In genomic region chr19:45578976-45579375, GRCm38 (mm10) we compare ENCODE assay signal across 19 mouse cellular contexts. TPM values are rescaled to one million over a fixed set of nuclear protein-coding genes. Genes with fewer than 3 reads are reported as not detected.
DNase-seq lines count a peak whose midpoint lies in the region; ATAC-seq lines count a peak whose summit lies in the region.
"Had no signal": no experiment of that assay in that cellular context is flagged by ENCODE, and none has a peak within 500 bp of the region (broad histone marks: within the 10 kb centered on the region; RNA-seq: fewer than 3 reads in every experiment).

No protein-coding gene starts in this region.

- no peaks in the 10 kb centered on the region for H3K27me3 ChIP-seq in heart, embryonic 14.5 days (ENCODE audit: control insufficient read depth, insufficient read depth, low read length)
- H3K27me3 ChIP-seq in heart, embryonic 10.5 days (ENCODE audit: insufficient read depth, poor library complexity, severe bottlenecking): 0 out of 2 replicates have a peak, but pooled peaks cover 21% of the 10 kb centered on the region
- H3K27me3 ChIP-seq: liver, embryonic 13.5 days; lung, embryonic 15.5 days had no signal

- no peak overlapping the region for H3K27ac ChIP-seq in heart, embryonic 14.5 days (replicated peaks in 1 of 2; ENCODE audit: control insufficient read depth in 1 of 2, insufficient read depth in 1 of 2, low read depth in 2 of 2, low read length in 2 of 2)
- no peak overlapping the region for H3K27ac ChIP-seq in heart, embryonic 10.5 days
- H3K27ac ChIP-seq: forebrain, embryonic 13.5 days; liver, embryonic 13.5 days; lung, embryonic 15.5 days; macrophage; midbrain, embryonic 13.5 days had no signal

- H3K4me3 ChIP-seq in heart, embryonic 14.5 days (ENCODE audit: control insufficient read depth in 1 of 2, insufficient read depth in 1 of 2, low read depth in 1 of 2, low read length in 2 of 2): no peak overlapping the region
- H3K4me3 ChIP-seq in heart, embryonic 10.5 days: no peak overlapping the region
- H3K4me3 ChIP-seq: embryonic facial prominence, embryonic 10.5 days; forebrain, embryonic 13.5 days; liver, embryonic 13.5 days; lung, embryonic 15.5 days; midbrain, embryonic 13.5 days had no signal

- ATAC-seq in heart, embryonic 14.5 days (ENCODE audit: insufficient number of reproducible peaks, insufficient read depth, low FRiP score, low read depth): no peak
- ATAC-seq: forebrain, embryonic 13.5 days; midbrain, embryonic 13.5 days had no signal

- H3K36me3 ChIP-seq in heart, embryonic 14.5 days (ENCODE audit: control insufficient read depth, insufficient read depth, low read length): peaks cover 45% of the 10 kb centered on the region
- H3K36me3 ChIP-seq in heart, embryonic 10.5 days: peaks cover 40% of the 10 kb centered on the region

- intact Hi-C loops in heart, postnatal 14 days (cut with DNase I): no loop called here

- WGBS in heart, embryonic 14.5 days: 79% methylated on average over 12 of the region's 12 CpGs
- 83% methylated on average over 12 of the region's 12 CpGs for WGBS in heart, embryonic 10.5 days

- no peak overlapping the region for H3K4me2 ChIP-seq in heart, embryonic 14.5 days (ENCODE audit: low read length)
- H3K4me2 ChIP-seq: forebrain, embryonic 13.5 days; liver, embryonic 13.5 days; lung, embryonic 15.5 days; midbrain, embryonic 13.5 days had no signal

- H3K4me1 ChIP-seq in heart, embryonic 14.5 days (ENCODE audit: control insufficient read depth in 2 of 2, insufficient read depth in 2 of 2, low read length in 2 of 2): peaks cover 32 to 46% of the 10 kb centered on the region in 2 experiments
- peaks cover 81% of the 10 kb centered on the region for H3K4me1 ChIP-seq in heart, embryonic 10.5 days

- peak overlapping the region; percentile 5; the same call in 1 of the 2 replicates for H3K9ac ChIP-seq in heart, embryonic 14.5 days (ENCODE audit: low read length)
- H3K9ac ChIP-seq: forebrain, embryonic 13.5 days; liver, embryonic 13.5 days; lung, embryonic 15.5 days; midbrain, embryonic 13.5 days had no signal

- H3K9me3 ChIP-seq in heart, embryonic 14.5 days (ENCODE audit: control insufficient read depth, low read length): no peaks in the 10 kb centered on the region
- no peaks in the 10 kb centered on the region for H3K9me3 ChIP-seq in heart, embryonic 10.5 days
- H3K9me3 ChIP-seq: embryonic facial prominence, embryonic 10.5 days; forebrain, embryonic 13.5 days; G1E; liver, embryonic 13.5 days; lung, embryonic 15.5 days; midbrain, embryonic 13.5 days had no signal

- no peak for DNase-seq in heart, embryonic 10.5 days (ENCODE audit: low spot score)
- DNase-seq in thymus, postnatal 4 days: peak; percentile 39
- no peak for DNase-seq in thymus, postnatal 25 days
- DNase-seq in heart, postnatal 14 days: peak; percentile 41 to 46
- no peak for DNase-seq in layer of hippocampus, postnatal 10 days (ENCODE audit: low spot score in 2 of 2)
- no peak for DNase-seq in cerebellum, adult 11 months
- DNase-seq: B cell, adult 2 months; cerebellum, adult 11-12 months; cerebellum, postnatal 36 days; gastrocnemius, postnatal 14 days; liver, embryonic 13.5 days; spleen, adult 18-20 months had no signal

RNA-seq across cellular contexts. Expression of gene Gm17018, which starts 18.6 kb away (rescaled TPM):
- polyA plus RNA-seq in heart, embryonic 14.5 days (2014; fragmentation: Nextera tagmentation; extraction: Ambion mirVana): 31.8 and 38.2 TPM in 2 replicates
- polyA plus RNA-seq in heart, embryonic 10.5 days (2016; fragmentation: Nextera tagmentation; extraction: Ambion mirVana): 32.5 and 35.0 TPM in 2 replicates
- total RNA-seq in heart, postnatal 14 days (2021): 10 to 100 TPM; 17.1 to 20.0 TPM
- 10 to 100 TPM; 55.6 to 56.4 TPM for total RNA-seq in layer of hippocampus, postnatal 10 days (2021)

RNA-seq across cellular contexts. Expression of gene Poll, which starts 18.6 kb away (rescaled TPM):
- 13.0 and 13.9 TPM in 2 replicates for polyA plus RNA-seq in heart, embryonic 14.5 days (2014; fragmentation: Nextera tagmentation; extraction: Ambion mirVana)
- polyA plus RNA-seq in heart, embryonic 10.5 days (2016; fragmentation: Nextera tagmentation; extraction: Ambion mirVana): 19.2 and 19.4 TPM in 2 replicates
- 1 to 10 TPM; 8.6 to 8.7 TPM for total RNA-seq in heart, postnatal 14 days (2021)
- 1 to 10 TPM; 6.9 to 8.8 TPM for total RNA-seq in layer of hippocampus, postnatal 10 days (2021)

Comparison
In these comparisons a context has a peak if more than half of its experiments do, and no peak if none do; other contexts are left out.
1. DNase-seq: peak in thymus, postnatal 4 days (single experiment) and heart, postnatal 14 days (2 of 2); none in heart, embryonic 10.5 days (single experiment), thymus, postnatal 25 days (single experiment), layer of hippocampus, postnatal 10 days (0 of 2) and cerebellum, adult 11 months (single experiment).